Mouse (Mus musculus) left cerebral cortex, adult 9 months (tissue): ENCODE data around the gene Nfyb.

ENCODE experiments used
- DNase-seq, 2 experiments: peaks; one replicate each; pipeline ENCODE4 v3.0.0; 2022; ENCODE audit warnings: low spot score in 2 of 2

The Nfyb gene

GRCm38 (mm10) chr10:82779831-82780230, 15.9 kb upstream of the Nfyb start:
- no peak for DNase-seq

GRCm38 (mm10) chr10:82778791-82779549, 15.0 kb upstream of the Nfyb start:
- DNase-seq = no peak

- DNase-seq = no peak
Observed at GRCm38 (mm10) chr10:82777886-82778285, 13.9 kb upstream of the Nfyb start.

GRCm38 (mm10) chr10:82777075-82777474, 13.1 kb upstream of the Nfyb start:
- DNase-seq = no peak

GRCm38 (mm10) chr10:82774841-82775240, 10.9 kb upstream of the Nfyb start:
- no peak for DNase-seq

GRCm38 (mm10) chr10:82771595-82772170, 7.7 kb upstream of the Nfyb start:
- DNase-seq = no peak

GRCm38 (mm10) chr10:82770713-82771112, 6.8 kb upstream of the Nfyb start:
- DNase-seq = no peak

- no peak for DNase-seq
Observed at GRCm38 (mm10) chr10:82768901-82769300, 5.0 kb upstream of the Nfyb start.

GRCm38 (mm10) chr10:82762756-82763681, 925 bp downstream of the Nfyb start:
- peak in 1 of 2 experiments; percentile 40 for DNase-seq

GRCm38 (mm10) chr10:82761037-82761811, 2.7 kb downstream of the Nfyb start:
- no peak for DNase-seq

- no peak for DNase-seq
Observed at GRCm38 (mm10) chr10:82759706-82760105, 4.2 kb downstream of the Nfyb start.

- no peak for DNase-seq
Observed at GRCm38 (mm10) chr10:82758878-82759277, 5.1 kb downstream of the Nfyb start.

GRCm38 (mm10) chr10:82758368-82758767, 5.6 kb downstream of the Nfyb start:
- no peak for DNase-seq

- no peak for DNase-seq
Observed at GRCm38 (mm10) chr10:82757341-82757740, 6.6 kb downstream of the Nfyb start.

GRCm38 (mm10) chr10:82756466-82756865, 7.5 kb downstream of the Nfyb start:
- DNase-seq = no peak

GRCm38 (mm10) chr10:82755213-82755890, 8.6 kb downstream of the Nfyb start:
- no peak for DNase-seq

GRCm38 (mm10) chr10:82754642-82755041, 9.3 kb downstream of the Nfyb start:
- DNase-seq = no peak

GRCm38 (mm10) chr10:82752921-82753320, 11.0 kb downstream of the Nfyb start:
- DNase-seq = no peak

GRCm38 (mm10) chr10:82750778-82751177, 13.2 kb downstream of the Nfyb start:
- DNase-seq = no peak

- DNase-seq = no peak
Observed at GRCm38 (mm10) chr10:82746988-82747850, 16.7 kb downstream of the Nfyb start.
